Mouse (Mus musculus) macrophage (primary cell): Measurements from ENCODE around the gene Ttc33. TPM values are rescaled to one million over a fixed set of nuclear protein-coding genes. Genes with fewer than 3 reads are reported as not detected.

Source experiments
- polyA plus RNA-seq: library from polyadenylated mRNA; stranded (reverse); fragments of 250-400 nt; gene quantifications from 3 replicates; pipeline ENCODE4 v1.2.4, GENCODE M21; 2018; ENCODE audit warnings: inconsistent platforms

Gene Ttc33
- polyA plus RNA-seq, 1 experiment from 2014 or later = 34.6 TPM

Other genes with a start within 250 kb of the Ttc33 start
- gene C7, start 121.8 kb upstream of the Ttc33 start, polyA plus RNA-seq = not detected in 3 replicates
- 1.9 to 5.0 TPM (median 4.0 TPM) in 3 replicates for gene Card6, start 77.0 kb upstream of the Ttc33 start, polyA plus RNA-seq
- 263 to 496 TPM (median 486 TPM) in 3 replicates for gene Rpl37, start 68.9 kb upstream of the Ttc33 start, polyA plus RNA-seq
- 20.7 to 31.7 TPM (median 23.3 TPM) in 3 replicates for gene Prkaa1, start 41.7 kb upstream of the Ttc33 start, polyA plus RNA-seq
- 3.1 to 11.0 TPM (median 6.2 TPM) in 3 replicates for gene Ptger4, start 58.7 kb downstream of the Ttc33 start, polyA plus RNA-seq